Mouse (Mus musculus): ENCODE data around the gene Tmem260. TPM values are rescaled to one million over a fixed set of nuclear protein-coding genes. Genes with fewer than 3 reads are reported as not detected.

Tmem260 gene
- total RNA-seq (2023) = 10 to 100 TPM; 29.2 to 33.3 TPM

DNA sequence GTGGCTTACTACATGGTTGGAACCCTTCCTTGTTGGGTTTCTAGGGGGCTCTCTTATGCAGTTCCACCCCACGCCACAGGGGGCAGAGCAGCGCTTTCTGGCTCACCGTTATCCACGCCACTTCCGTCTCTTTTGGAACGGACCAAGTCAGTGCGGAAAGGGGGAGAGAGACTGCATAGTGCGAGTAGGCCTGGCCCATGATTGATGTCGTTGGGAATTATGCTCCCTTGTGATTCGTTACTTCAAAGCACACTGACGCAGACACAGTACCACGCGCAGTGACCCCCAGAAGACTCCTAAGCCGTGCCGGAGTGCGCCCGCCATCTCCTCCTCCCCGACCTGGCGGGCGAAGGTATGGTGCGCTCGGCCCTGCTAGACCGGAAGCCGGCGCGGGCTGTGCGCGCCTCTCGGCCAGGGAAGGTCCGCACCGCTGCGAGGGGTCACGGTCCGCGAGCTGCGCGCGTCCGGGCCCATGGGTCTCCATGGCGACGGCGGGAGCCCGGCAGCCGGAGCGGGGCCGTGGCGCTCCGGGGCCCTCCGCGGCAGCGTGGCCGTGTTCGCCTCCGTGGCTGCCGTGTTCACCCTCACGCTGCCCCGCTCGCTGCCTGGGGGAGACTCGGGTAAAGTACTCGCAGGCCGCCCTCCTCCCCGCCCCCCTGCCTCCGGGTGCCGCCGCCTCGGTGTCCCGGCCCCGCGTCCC, at the start of gene Tmem260:
Gene Tmem260 (plus strand): TSS at position 141 of the 700 bp plus-strand sequence.

Other genes starting within 250 kb of the Tmem260 start
- gene Otx2, start 227.7 kb downstream of the Tmem260 start, total RNA-seq (2023) = not detected